Comparison of ENCODE assay signal across 21 mouse cellular contexts in genomic region chr1:63459151-63459550, GRCm38 (mm10). TPM values are rescaled to one million over a fixed set of nuclear protein-coding genes. Genes with fewer than 3 reads are reported as not detected.
DNase-seq lines count a peak whose midpoint lies in the region; ATAC-seq and TF ChIP-seq lines count a peak whose summit lies in the region.
"Had no signal": no experiment of that assay in that cellular context is flagged by ENCODE, and none has a peak within 500 bp of the region (broad histone marks: within the 10 kb centered on the region; RNA-seq: fewer than 3 reads in every experiment).

No protein-coding gene starts in this region.

- DNase-seq in cerebellum, adult 9-10 months = peak; percentile 38
- no peak for DNase-seq in cerebellum, postnatal 36 days
- peak; percentile 44 for DNase-seq in left cerebral cortex, adult 11 months (ENCODE audit: low spot score)
- DNase-seq in left cerebral cortex, adult 18-20 months (ENCODE audit: low spot score in 2 of 2) = no peak
- peak; percentile 54 for DNase-seq in forebrain, postnatal 0 days
- peak; percentile 93 for DNase-seq in retina, postnatal 1 day
- no peak for DNase-seq in testis, postnatal 14 days (ENCODE audit: low spot score)
- no peak for DNase-seq in right cerebral cortex, postnatal 14 days
- DNase-seq: gastrocnemius, postnatal 36 days; kidney, adult 9 months; lung, postnatal 14 days; right cerebral cortex, postnatal 25 days; thymus, postnatal 36 days had no signal

- no peak overlapping the region for H3K27ac ChIP-seq in forebrain, postnatal 0 days (ENCODE audit: low read depth, low read length)
- H3K27ac ChIP-seq: embryonic facial prominence, embryonic 13.5 days; limb, embryonic 12.5 days; liver, embryonic 15.5 days; neural tube, embryonic 12.5 days had no signal

- H3K4me1 ChIP-seq in forebrain, postnatal 0 days (ENCODE audit: insufficient read depth) = 0 out of 2 replicates have a peak, but pooled peaks cover 6% of the 10 kb centered on the region
- H3K4me1 ChIP-seq: embryonic facial prominence, embryonic 13.5 days; limb, embryonic 12.5 days; liver, embryonic 15.5 days; neural tube, embryonic 12.5 days had no signal

- H3K4me2 ChIP-seq in forebrain, postnatal 0 days (ENCODE audit: low read depth) = no peak overlapping the region
- H3K4me2 ChIP-seq: embryonic facial prominence, embryonic 13.5 days; limb, embryonic 12.5 days; liver, embryonic 15.5 days; neural tube, embryonic 12.5 days had no signal

- H3K36me3 ChIP-seq in forebrain, postnatal 0 days (ENCODE audit: insufficient read depth) = no peaks in the 10 kb centered on the region
- H3K36me3 ChIP-seq: embryonic facial prominence, embryonic 13.5 days; limb, embryonic 12.5 days; liver, embryonic 15.5 days; neural tube, embryonic 12.5 days had no signal

- H3K9me3 ChIP-seq in forebrain, postnatal 0 days (ENCODE audit: low read length) = no peaks in the 10 kb centered on the region
- H3K9me3 ChIP-seq: embryonic facial prominence, embryonic 13.5 days; limb, embryonic 12.5 days; liver, embryonic 15.5 days; neural tube, embryonic 12.5 days had no signal

- WGBS in forebrain, postnatal 0 days = 19% methylated on average over 3 of the region's 3 CpGs

- no peak overlapping the region for H3K4me3 ChIP-seq in forebrain, postnatal 0 days (ENCODE audit: low read depth, low read length)
- H3K4me3 ChIP-seq: embryonic facial prominence, embryonic 13.5 days; limb, embryonic 12.5 days; liver, embryonic 15.5 days; neural tube, embryonic 12.5 days had no signal

- H3K27me3 ChIP-seq in forebrain, postnatal 0 days (ENCODE audit: insufficient read depth, low read length) = no peaks in the 10 kb centered on the region
- H3K27me3 ChIP-seq: embryonic facial prominence, embryonic 13.5 days; limb, embryonic 12.5 days; liver, embryonic 15.5 days; neural tube, embryonic 12.5 days had no signal

- ATAC-seq in forebrain, postnatal 0 days = peak; percentile 90
- ATAC-seq: inflammation-experienced regulatory T-cells, adult 6 months; Patski had no signal

- no peak for TF ChIP-seq CTCF in forebrain, postnatal 0 days (IDR thresholded peaks at IDR 0.05; ENCODE audit: low read depth)

- no peak overlapping the region for H3K9ac ChIP-seq in forebrain, postnatal 0 days
- H3K9ac ChIP-seq: embryonic facial prominence, embryonic 13.5 days; limb, embryonic 12.5 days; liver, embryonic 15.5 days; neural tube, embryonic 12.5 days had no signal

RNA-seq across cellular contexts. Expression of gene Adam23, which starts 13.5 kb away (rescaled TPM):
- total RNA-seq in left cerebral cortex, adult 18-20 months (2021) = 100 to 1,000 TPM; 135 to 146 TPM
- 52.8 and 65.6 TPM in 2 replicates for total RNA-seq in forebrain, postnatal 0 days (2014; rRNA removed)
- polyA plus RNA-seq in forebrain, postnatal 0 days (2015; fragmentation: Nextera tagmentation; extraction: Ambion mirVana) = 11.2 and 16.4 TPM in 2 replicates
- total RNA-seq: common myeloid progenitor, adult 5-6 weeks; hematopoietic stem cell, adult 5-6 weeks had no signal
- polyA plus RNA-seq: Patski had no signal

Comparison
In these comparisons a context has a peak if more than half of its experiments do, and no peak if none do; other contexts are left out.
1. DNase-seq: peak in cerebellum, adult 9-10 months (single experiment), left cerebral cortex, adult 11 months (single experiment), forebrain, postnatal 0 days (single experiment) and retina, postnatal 1 day (single experiment); none in cerebellum, postnatal 36 days (0 of 2), left cerebral cortex, adult 18-20 months (0 of 2), testis, postnatal 14 days (single experiment) and right cerebral cortex, postnatal 14 days (single experiment).